Mouse (Mus musculus) MEL (cell line): Measurements from ENCODE around the gene Rhot1. TPM values are rescaled to one million over a fixed set of nuclear protein-coding genes. Genes with fewer than 3 reads are reported as not detected.
"Not testable (repeated sequence)": the region's sequence is repeated elsewhere in the genome, so short reads cannot be mapped to it uniquely, and the experiment has no call there.

Experiments
- DNase-seq: peaks from one replicate; pipeline ENCODE4 v3.0.0; 2011; ENCODE audit warnings: low read depth, low spot score
- H3K27ac ChIP-seq: 2 replicates; pipeline ENCODE4 v1.5.1; 2012; ENCODE audit warnings: low read depth, mild to moderate bottlenecking, control low read depth, low read length, moderate library complexity; ENCODE audit not compliant: control insufficient read depth
- H3K27me3 ChIP-seq, 2 experiments: fragments of 150-350 bp in 1 of 2; sonication (generic) in 1 of 2; 2 replicates each; pipeline ENCODE4 v1.6.1; 2012; ENCODE audit warnings: low read length in 2 of 2, mild to moderate bottlenecking in 2 of 2, improper control_type of control experiment in 1 of 2, moderate library complexity in 1 of 2; ENCODE audit not compliant: insufficient read depth in 2 of 2, control insufficient read depth in 1 of 2
- H3K36me3 ChIP-seq, 2 experiments: 2 replicates each; pipeline ENCODE4 v1.6.1; 2012 to 2014; ENCODE audit warnings: low read length in 2 of 2, improper control_type of control experiment in 1 of 2, inconsistent platforms in 1 of 2, mild to moderate bottlenecking in 1 of 2; ENCODE audit not compliant: insufficient read depth in 2 of 2, control insufficient read depth in 1 of 2
- H3K4me1 ChIP-seq, 2 experiments: fragments of 150-350 bp in 1 of 2; sonication (generic) in 1 of 2; 2 replicates each; pipeline ENCODE4 v1.6.1; 2012; ENCODE audit warnings: low read length in 2 of 2, improper control_type of control experiment in 1 of 2, mild to moderate bottlenecking in 1 of 2; ENCODE audit not compliant: insufficient read depth in 2 of 2, control insufficient read depth in 1 of 2
- H3K4me3 ChIP-seq, 2 experiments: fragments of 150-350 bp in 1 of 2; sonication (generic) in 1 of 2; 2 replicates each; pipeline ENCODE4 v1.5.1; 2012; ENCODE audit warnings: low read depth in 2 of 2, low read length in 2 of 2, mild to moderate bottlenecking in 2 of 2, moderate library complexity in 2 of 2, control low read depth in 1 of 2, improper control_type of control experiment in 1 of 2; ENCODE audit not compliant: control insufficient read depth in 1 of 2, insufficient read depth in 1 of 2
- H3K79me2 ChIP-seq: 2 replicates; pipeline ENCODE4 v1.6.1; 2012; ENCODE audit warnings: mild to moderate bottlenecking, low read length, moderate library complexity; ENCODE audit not compliant: control insufficient read depth, poor library complexity, insufficient read depth
- H3K9ac ChIP-seq: 2 replicates; pipeline ENCODE4 v1.6.1; 2012; ENCODE audit warnings: low read depth, mild to moderate bottlenecking, control low read depth, low read length, moderate library complexity; ENCODE audit not compliant: control insufficient read depth, poor library complexity, severe bottlenecking
- H3K9me3 ChIP-seq: fragments of 150-350 bp; sonication (generic); replicated peaks from 2 replicates; pipeline ENCODE4 v1.6.1; 2012; ENCODE audit warnings: mild to moderate bottlenecking, low read length, improper control_type of control experiment, moderate library complexity; ENCODE audit not compliant: insufficient read depth
- BHLHE40 ChIP-seq: IDR thresholded peaks from 2 replicates; pipeline ENCODE4 v1.6.1; 2012; ENCODE audit warnings: low read depth, mild to moderate bottlenecking, inconsistent platforms, low read length, improper control_type of control experiment, borderline replicate concordance
- CTCF ChIP-seq, 3 experiments: IDR thresholded peaks in 2 of 3; conservative IDR thresholded peaks in 1 of 3; 2 replicates each; pipeline ENCODE4 v1.5.1; 2011 to 2012; ENCODE audit warnings: low read length in 3 of 3, low read depth in 2 of 3, mild to moderate bottlenecking in 2 of 3, improper control_type of control experiment in 1 of 3, inconsistent platforms in 1 of 3, mixed read lengths in 1 of 3, moderate library complexity in 1 of 3; ENCODE audit not compliant: control insufficient read depth in 1 of 3, insufficient read depth in 1 of 3, poor library complexity in 1 of 3, severe bottlenecking in 1 of 3
- GATA1 ChIP-seq: IDR thresholded peaks from 2 replicates; pipeline ENCODE4 v1.6.1; 2011; ENCODE audit warnings: low read depth, low read length, improper control_type of control experiment
- JUND ChIP-seq: IDR thresholded peaks from 2 replicates; pipeline ENCODE4 v1.6.1; 2011; ENCODE audit warnings: low read depth, mild to moderate bottlenecking, improper control_type of control experiment, low read length
- MAFK ChIP-seq: IDR thresholded peaks from 2 replicates; pipeline ENCODE4 v1.6.1; 2011; ENCODE audit warnings: low read depth, mild to moderate bottlenecking, low read length, improper control_type of control experiment, borderline replicate concordance
- MAX ChIP-seq: IDR thresholded peaks from 2 replicates; pipeline ENCODE4 v1.6.1; 2011; ENCODE audit warnings: low read length, improper control_type of control experiment
- MEF2A ChIP-seq: IDR thresholded peaks from 2 replicates; pipeline ENCODE4 v1.6.1; 2014; ENCODE audit warnings: low read depth, mild to moderate bottlenecking, inconsistent platforms, low read length, improper control_type of control experiment; ENCODE audit not compliant: poor library complexity, insufficient replicate concordance, severe bottlenecking; ENCODE audit errors: extremely low read depth
- MYB ChIP-seq: IDR thresholded peaks from 2 replicates; pipeline ENCODE4 v1.6.1; 2011; ENCODE audit warnings: mild to moderate bottlenecking, low read depth, low read length, improper control_type of control experiment
- NRF1 ChIP-seq: IDR thresholded peaks from 2 replicates; pipeline ENCODE4 v1.6.1; 2014; ENCODE audit warnings: low read depth, mild to moderate bottlenecking, inconsistent platforms, low read length, improper control_type of control experiment, moderate library complexity; ENCODE audit not compliant: poor library complexity, insufficient read depth, severe bottlenecking
- POLR2AphosphoS2 ChIP-seq: IDR thresholded peaks from 2 replicates; pipeline ENCODE4 v1.6.1; 2011; ENCODE audit warnings: low read length, improper control_type of control experiment
- POLR2AphosphoS5 ChIP-seq: IDR thresholded peaks from 2 replicates; pipeline ENCODE4 v1.6.1; 2012; ENCODE audit warnings: low read depth, borderline replicate concordance, mild to moderate bottlenecking, inconsistent platforms, low read length, moderate library complexity, mixed read lengths
- RAD21 ChIP-seq: IDR thresholded peaks from 2 replicates; pipeline ENCODE4 v1.6.1; 2011; ENCODE audit warnings: mild to moderate bottlenecking, low read depth, low read length, improper control_type of control experiment
- SIN3A ChIP-seq: IDR thresholded peaks from 2 replicates; pipeline ENCODE4 v1.6.1; 2012; ENCODE audit warnings: low read length, improper control_type of control experiment, inconsistent platforms
- SMC3 ChIP-seq: IDR thresholded peaks from 2 replicates; pipeline ENCODE4 v1.6.1; 2011; ENCODE audit warnings: low read depth, low read length, improper control_type of control experiment
- TBP ChIP-seq: IDR thresholded peaks from 2 replicates; pipeline ENCODE4 v1.8.0; 2011; ENCODE audit warnings: low read depth, low read length, improper control_type of control experiment
- TCF12 ChIP-seq: IDR thresholded peaks from 2 replicates; pipeline ENCODE4 v1.6.1; 2014; ENCODE audit warnings: low read depth, mild to moderate bottlenecking, inconsistent platforms, low read length, improper control_type of control experiment, moderate library complexity
- UBTF ChIP-seq: IDR thresholded peaks from 2 replicates; pipeline ENCODE4 v1.6.1; 2012; ENCODE audit warnings: low read depth, mild to moderate bottlenecking, inconsistent platforms, low read length, improper control_type of control experiment, moderate library complexity, borderline replicate concordance; ENCODE audit not compliant: insufficient read depth
- ZNF384 ChIP-seq: IDR thresholded peaks from 2 replicates; pipeline ENCODE4 v1.6.1; 2012; ENCODE audit warnings: low read depth, mild to moderate bottlenecking, inconsistent platforms, low read length, improper control_type of control experiment
- polyA plus RNA-seq, 2 experiments: library from polyadenylated mRNA; stranded (reverse) in 1 of 2; unstranded in 1 of 2; fragments of >175 nt in 1 of 2; fragments of >200 nt in 1 of 2; gene quantifications; 2 replicates each; pipeline versions ENCODE4 v1.2.1 to v1.2.4; 2012; ENCODE audit warnings: low replicate concordance in 2 of 2, low read depth in 1 of 2; ENCODE audit not compliant: insufficient read length in 2 of 2, insufficient read depth in 1 of 2, missing spikeins in 1 of 2
- total RNA-seq: library from RNA; depleted of rRNA; stranded (reverse); fragments of 300-350 nt; gene quantifications from 2 replicates; pipeline ENCODE4 v1.2.3, GENCODE M21; 2012

Rhot1 gene
- total and polyA plus RNA-seq, 3 experiments, result 43.7 to 919 (median 44.3) TPM

- Histone ChIP-seq H3K27ac (no peak overlapping the region), H3K4me3 (no peak overlapping the region), H3K79me2 (peaks cover 4% of the 10 kb centered on the region; the same call in 1 of the 2 replicates), H3K9me3 (no peaks in the 10 kb centered on the region), H3K27me3 (no peaks in the 10 kb centered on the region), H3K9ac (no peak overlapping the region), H3K4me1 (peaks cover 2 to 11% of the 10 kb centered on the region in 2 experiments; a peak in 3 of 4 replicates), H3K36me3 (peaks cover 0 to 9% of the 10 kb centered on the region in 2 experiments; a peak in 2 of 4 replicates)
- TF ChIP-seq JUND (no peak), TBP (no peak), SIN3A (0 out of 2 replicates have a peak, but pooled peaks have one; percentile 13), POLR2AphosphoS5 (no peak), MAFK (no peak), UBTF (no peak), GATA1 (no peak), NRF1 (no peak), MEF2A (no peak), ZNF384 (peak; percentile 91), SMC3 (peak; percentile 36), MYB (no peak), TCF12 (no peak), CTCF (IDR thresholded peaks at IDR 0.05 in 2 of 3, conservative IDR thresholded peaks at IDR 0.05 in 1 of 3; ENCODE audit: control insufficient read depth in 1 of 3, insufficient read depth in 1 of 3, low read depth in 2 of 3, low read length in 3 of 3, poor library complexity in 1 of 3, severe bottlenecking in 1 of 3) (peak in 2 of 3 experiments; percentile 37 to 55; a peak in 3 of 6 replicates), RAD21 (peak; percentile 43), MAX (no peak), POLR2AphosphoS2 (no peak), BHLHE40 (no peak)
- peak; percentile 70 for DNase-seq
Observed at GRCm38 (mm10) chr11:80181021-80181749, 27.6 kb upstream of the Rhot1 start.

GRCm38 (mm10) chr11:80183054-80183704 lies 25.6 kb upstream of the Rhot1 start:
- H3K27ac ChIP-seq, result peak overlapping the region; percentile 60
- not testable (repeated sequence) for H3K9me3 ChIP-seq, H3K79me2 ChIP-seq, H3K36me3 ChIP-seq, H3K27me3 ChIP-seq
- peak; percentile 65 for DNase-seq
- peak overlapping the region; percentile 90 to 91 for H3K4me3 ChIP-seq
- H3K4me1 ChIP-seq, result peaks cover 2 to 11% of the 10 kb centered on the region in 2 experiments; a peak in 3 of 4 replicates
- peak overlapping the region; percentile 88 for H3K9ac ChIP-seq
- peak; percentile 91 for TF ChIP-seq TBP
- peak in 2 of 3 experiments; percentile 18 to 54; a peak in 3 of 6 replicates for TF ChIP-seq CTCF (IDR thresholded peaks at IDR 0.05 in 2 of 3, conservative IDR thresholded peaks at IDR 0.05 in 1 of 3; ENCODE audit: control insufficient read depth in 1 of 3, insufficient read depth in 1 of 3, low read depth in 2 of 3, low read length in 3 of 3, poor library complexity in 1 of 3, severe bottlenecking in 1 of 3)
- peak; percentile 86 for TF ChIP-seq ZNF384
